Mouse (Mus musculus): Measurements from ENCODE around the gene Igf1. TPM values are rescaled to one million over a fixed set of nuclear protein-coding genes. Genes with fewer than 3 reads are reported as not detected.

The Igf1 gene
- polyA plus RNA-seq, 1 experiment, result 6.6 TPM

Other genes with a start within 250 kb of the Igf1 start
- not detected in 2 replicates for gene Pmch, start 232.8 kb downstream of the Igf1 start, polyA plus RNA-seq (2012; rRNA removed)